In the genomic region with DNA sequence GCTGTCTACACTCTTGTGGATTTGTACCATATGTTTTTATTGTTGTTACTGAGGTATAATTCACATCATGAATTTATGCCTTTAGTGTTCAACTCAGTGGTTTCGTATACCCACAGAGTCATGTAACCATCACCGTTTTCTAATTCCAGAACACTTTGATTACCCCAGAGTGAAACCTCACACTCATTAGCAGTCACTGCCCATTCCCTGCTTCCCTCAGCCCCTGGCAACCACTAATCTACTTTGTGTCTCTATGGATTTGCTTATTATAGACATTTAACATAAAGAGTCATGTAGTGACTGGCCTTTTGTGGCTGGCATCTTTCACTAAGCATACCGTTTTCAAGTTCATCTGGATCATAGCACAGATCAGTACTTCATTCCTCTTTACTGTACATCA, we compare ENCODE assay signal across 17 mouse cellular contexts.
DNase-seq lines count a peak whose midpoint lies in the region; ATAC-seq and TF ChIP-seq lines count a peak whose summit lies in the region.
"Had no signal": no experiment of that assay in that cellular context is flagged by ENCODE, and none has a peak within 500 bp of the region (broad histone marks: within the 10 kb centered on the region; RNA-seq: fewer than 3 reads in every experiment).

No protein-coding gene starts in this region.

- no peak for TF ChIP-seq POLR2A in thymus, adult 2 months (IDR thresholded peaks at IDR 0.05; ENCODE audit: control insufficient read depth, extremely low read depth, insufficient read depth, low read length, poor library complexity)

- H3K4me2 ChIP-seq in neural tube, embryonic 13.5 days = no peak overlapping the region
- H3K4me2 ChIP-seq in forebrain, embryonic 13.5 days = no peak overlapping the region
- H3K4me2 ChIP-seq in hindbrain, embryonic 16.5 days (ENCODE audit: low read length) = no peak overlapping the region
- H3K4me2 ChIP-seq in neural tube, embryonic 14.5 days (ENCODE audit: low read depth, low read length) = no peak overlapping the region
- H3K4me2 ChIP-seq: liver, embryonic 11.5 days had no signal

- peak overlapping the region; percentile 24; the same call in 1 of the 2 replicates for H3K27ac ChIP-seq in neural tube, embryonic 13.5 days (replicated peaks)
- H3K27ac ChIP-seq in forebrain, embryonic 13.5 days = peak overlapping the region; percentile 4; the same call in 1 of the 2 replicates
- H3K27ac ChIP-seq in hindbrain, embryonic 16.5 days (ENCODE audit: low read depth, low read length) = peak overlapping the region; percentile 46
- H3K27ac ChIP-seq in neural tube, embryonic 14.5 days (ENCODE audit: low read depth, low read length) = peak overlapping the region; percentile 4; the same call in 1 of the 2 replicates
- H3K27ac ChIP-seq in thymus, adult 2 months (ENCODE audit: control insufficient read depth, insufficient read depth, low read length) = no peak overlapping the region

- no peak for TF ChIP-seq CTCF in thymus, adult 2 months (IDR thresholded peaks at IDR 0.05; ENCODE audit: borderline replicate concordance, control insufficient read depth, extremely low read depth, insufficient read depth, low read length, poor library complexity)

- DNase-seq in neural tube, embryonic 10.5 days (ENCODE audit: extremely low spot score, low spot score) = no peak
- no peak for DNase-seq in urinary bladder, postnatal 10 days (ENCODE audit: low spot score)
- DNase-seq in cerebellum, adult 8-10 months = no peak
- no peak for DNase-seq in thymus, adult 2 months
- DNase-seq: adrenal gland, adult 8-10 months; cerebellum, postnatal 25 days; gastrocnemius, postnatal 14 days; lung, postnatal 10 days had no signal

- H3K4me1 ChIP-seq in neural tube, embryonic 13.5 days (replicated peaks) = peaks cover 65% of the 10 kb centered on the region
- H3K4me1 ChIP-seq in forebrain, embryonic 13.5 days = peaks cover 65% of the 10 kb centered on the region
- peaks cover 27% of the 10 kb centered on the region for H3K4me1 ChIP-seq in hindbrain, embryonic 16.5 days (ENCODE audit: control insufficient read depth, insufficient read depth, low read depth, low read length)
- peaks cover 28% of the 10 kb centered on the region for H3K4me1 ChIP-seq in neural tube, embryonic 14.5 days (ENCODE audit: control insufficient read depth, insufficient read depth, low read length)
- H3K4me1 ChIP-seq in thymus, adult 2 months (replicated peaks; ENCODE audit: control insufficient read depth, insufficient read depth, low read length) = no peaks in the 10 kb centered on the region

- 40% methylated on average over 3 of the region's 3 CpGs for WGBS in neural tube, embryonic 13.5 days
- 14% methylated on average over 3 of the region's 3 CpGs for WGBS in forebrain, embryonic 13.5 days
- WGBS in hindbrain, embryonic 16.5 days = 17% methylated on average over 3 of the region's 3 CpGs
- WGBS in neural tube, embryonic 14.5 days = 44% methylated on average over 3 of the region's 3 CpGs
- WGBS in thymus, adult 2 months = 93% methylated on average over 3 of the region's 3 CpGs

- H3K9ac ChIP-seq in neural tube, embryonic 13.5 days = no peak overlapping the region
- no peak overlapping the region for H3K9ac ChIP-seq in forebrain, embryonic 13.5 days
- H3K9ac ChIP-seq in hindbrain, embryonic 16.5 days (ENCODE audit: low read depth, low read length) = no peak overlapping the region
- H3K9ac ChIP-seq in neural tube, embryonic 14.5 days (replicated peaks; ENCODE audit: low read depth, low read length) = no peak overlapping the region

- H3K9me3 ChIP-seq in neural tube, embryonic 13.5 days = no peaks in the 10 kb centered on the region
- H3K9me3 ChIP-seq in forebrain, embryonic 13.5 days (replicated peaks) = no peaks in the 10 kb centered on the region
- no peaks in the 10 kb centered on the region for H3K9me3 ChIP-seq in hindbrain, embryonic 16.5 days (ENCODE audit: control insufficient read depth, low read length)
- H3K9me3 ChIP-seq in neural tube, embryonic 14.5 days (ENCODE audit: control insufficient read depth, low read length) = no peaks in the 10 kb centered on the region

- peaks cover 9% of the 10 kb centered on the region for H3K36me3 ChIP-seq in neural tube, embryonic 13.5 days
- peaks cover 12% of the 10 kb centered on the region for H3K36me3 ChIP-seq in forebrain, embryonic 13.5 days (ENCODE audit: poor library complexity, severe bottlenecking)
- H3K36me3 ChIP-seq in hindbrain, embryonic 16.5 days (ENCODE audit: control insufficient read depth, insufficient read depth, low read length) = peaks cover 2% of the 10 kb centered on the region; the same call in 1 of the 2 replicates
- no peaks in the 10 kb centered on the region for H3K36me3 ChIP-seq in neural tube, embryonic 14.5 days (ENCODE audit: control insufficient read depth, insufficient read depth, low read length)
- H3K36me3 ChIP-seq in thymus, adult 2 months (ENCODE audit: control insufficient read depth, insufficient read depth, low read length) = 0 out of 2 replicates have a peak, but pooled peaks cover 5% of the 10 kb centered on the region

- H3K27me3 ChIP-seq in neural tube, embryonic 13.5 days = no peaks in the 10 kb centered on the region
- H3K27me3 ChIP-seq in forebrain, embryonic 13.5 days = no peaks in the 10 kb centered on the region
- no peaks in the 10 kb centered on the region for H3K27me3 ChIP-seq in hindbrain, embryonic 16.5 days (replicated peaks; ENCODE audit: control insufficient read depth, insufficient read depth, low read length)
- H3K27me3 ChIP-seq in neural tube, embryonic 14.5 days (ENCODE audit: control insufficient read depth, insufficient read depth, low read length) = no peaks in the 10 kb centered on the region
- H3K27me3 ChIP-seq in thymus, adult 2 months (ENCODE audit: control insufficient read depth, insufficient read depth, low read length) = no peaks in the 10 kb centered on the region
- H3K27me3 ChIP-seq: CH12.LX, Patski had no signal

- no peak for ATAC-seq in neural tube, embryonic 13.5 days (ENCODE audit: low read depth)
- no peak for ATAC-seq in forebrain, embryonic 13.5 days
- ATAC-seq in hindbrain, embryonic 16.5 days = 0 out of 2 replicates have a peak, but pooled peaks have one; percentile 51
- no peak for ATAC-seq in neural tube, embryonic 14.5 days (ENCODE audit: low read depth)
- ATAC-seq: intestine, embryonic 16.5 days had no signal

- H3K4me3 ChIP-seq in neural tube, embryonic 13.5 days = no peak overlapping the region
- H3K4me3 ChIP-seq in forebrain, embryonic 13.5 days = no peak overlapping the region
- no peak overlapping the region for H3K4me3 ChIP-seq in hindbrain, embryonic 16.5 days (ENCODE audit: low read length)
- no peak overlapping the region for H3K4me3 ChIP-seq in neural tube, embryonic 14.5 days (ENCODE audit: low read depth, low read length)
- no peak overlapping the region for H3K4me3 ChIP-seq in thymus, adult 2 months (ENCODE audit: control insufficient read depth, insufficient read depth, low read length)
- H3K4me3 ChIP-seq: erythroblast, embryonic 14.5 days had no signal
